8 mouse cellular contexts compared by ENCODE assay signal in genomic region chr8:122229819-122230711, GRCm38 (mm10). TPM values are rescaled to one million over a fixed set of nuclear protein-coding genes. Genes with fewer than 3 reads are reported as not detected.
DNase-seq lines count a peak whose midpoint lies in the region; ATAC-seq lines count a peak whose summit lies in the region.

No protein-coding gene starts in this region.

- peak; percentile 44 for ATAC-seq in frontal cortex, adult (ENCODE audit: low TSS enrichment)
- ATAC-seq in heart, embryonic 15.5 days (replicated peaks; ENCODE audit: insufficient number of reproducible peaks, insufficient read depth, low FRiP score, low read depth): peak; percentile 37
- peak; percentile 38 for ATAC-seq in limb, embryonic 13.5 days (ENCODE audit: low FRiP score, low read depth)

- no peak for DNase-seq in frontal cortex, postnatal 25 days (ENCODE audit: low spot score in 2 of 2)
- peak; percentile 29 for DNase-seq in ES-CJ7 (ENCODE audit: low read depth, low spot score)
- peak; percentile 55 for DNase-seq in embryonic facial prominence, embryonic 10.5 days (ENCODE audit: low spot score)
- peak; percentile 42 for DNase-seq in neural tube, embryonic 10.5 days (ENCODE audit: extremely low spot score, low spot score)
- no peak for DNase-seq in B cell, adult 2 months

- H3K27me3 ChIP-seq in embryonic facial prominence, embryonic 10.5 days (replicated peaks; ENCODE audit: low read depth, poor library complexity, severe bottlenecking): peaks cover 91% of the 10 kb centered on the region
- H3K27me3 ChIP-seq in heart, embryonic 15.5 days: peaks cover 43% of the 10 kb centered on the region
- peaks cover 34% of the 10 kb centered on the region for H3K27me3 ChIP-seq in limb, embryonic 13.5 days

- no peaks in the 10 kb centered on the region for H3K9me3 ChIP-seq in embryonic facial prominence, embryonic 10.5 days
- H3K9me3 ChIP-seq in heart, embryonic 15.5 days (replicated peaks): no peaks in the 10 kb centered on the region
- H3K9me3 ChIP-seq in limb, embryonic 13.5 days: no peaks in the 10 kb centered on the region

- peak overlapping the region; percentile 99 for H3K4me2 ChIP-seq in heart, embryonic 15.5 days
- peak overlapping the region; percentile 95 for H3K4me2 ChIP-seq in limb, embryonic 13.5 days (replicated peaks)

- H3K4me1 ChIP-seq in embryonic facial prominence, embryonic 10.5 days: peaks cover 55% of the 10 kb centered on the region
- peaks cover 48% of the 10 kb centered on the region for H3K4me1 ChIP-seq in heart, embryonic 15.5 days (replicated peaks)
- H3K4me1 ChIP-seq in limb, embryonic 13.5 days: peaks cover 45% of the 10 kb centered on the region

- H3K4me3 ChIP-seq in embryonic facial prominence, embryonic 10.5 days: peak overlapping the region; percentile 68
- peak overlapping the region; percentile 66 for H3K4me3 ChIP-seq in heart, embryonic 15.5 days
- H3K4me3 ChIP-seq in limb, embryonic 13.5 days: peak overlapping the region; percentile 65

- peak overlapping the region; percentile 65 for H3K9ac ChIP-seq in heart, embryonic 15.5 days
- H3K9ac ChIP-seq in limb, embryonic 13.5 days: peak overlapping the region; percentile 81

- H3K36me3 ChIP-seq in embryonic facial prominence, embryonic 10.5 days (replicated peaks): no peaks in the 10 kb centered on the region
- no peaks in the 10 kb centered on the region for H3K36me3 ChIP-seq in heart, embryonic 15.5 days
- H3K36me3 ChIP-seq in limb, embryonic 13.5 days: no peaks in the 10 kb centered on the region

- peak overlapping the region; percentile 55 for H3K27ac ChIP-seq in embryonic facial prominence, embryonic 10.5 days (replicated peaks)
- peak overlapping the region; percentile 45 for H3K27ac ChIP-seq in heart, embryonic 15.5 days
- H3K27ac ChIP-seq in limb, embryonic 13.5 days: peak overlapping the region; percentile 52; the same call in 1 of the 2 replicates

- under 1% methylated on average over 96 of the region's 98 CpGs for WGBS in embryonic facial prominence, embryonic 10.5 days
- 2% methylated on average over 84 of the region's 98 CpGs for WGBS in heart, embryonic 15.5 days
- under 1% methylated on average over 77 of the region's 98 CpGs for WGBS in limb, embryonic 13.5 days

RNA-seq across cellular contexts. Expression of gene Zfpm1, which starts 51.9 kb away (rescaled TPM):
- polyA plus RNA-seq in embryonic facial prominence, embryonic 10.5 days (2016; fragmentation: Nextera tagmentation; extraction: Ambion mirVana): 1.5 and 2.0 TPM in 2 replicates
- polyA plus RNA-seq in heart, embryonic 15.5 days (2015; fragmentation: Nextera tagmentation; extraction: Ambion mirVana): 3.8 and 3.9 TPM in 2 replicates
- 0.80 and 1.1 TPM in 2 replicates for polyA plus RNA-seq in limb, embryonic 13.5 days (2015; fragmentation: Nextera tagmentation; extraction: Ambion mirVana)

Comparison
In these comparisons a context has a peak if more than half of its experiments do, and no peak if none do; other contexts are left out.
1. DNase-seq: peak in ES-CJ7 (single experiment), embryonic facial prominence, embryonic 10.5 days (single experiment) and neural tube, embryonic 10.5 days (single experiment); none in frontal cortex, postnatal 25 days (0 of 2) and B cell, adult 2 months (0 of 2).
2. Peak in every context shown above with its lines, with median percentiles within 50 percentile points of each other: ATAC-seq, H3K27ac ChIP-seq and H3K4me3 ChIP-seq.